ENCODE assay signal across 24 mouse cellular contexts in the genomic region with DNA sequence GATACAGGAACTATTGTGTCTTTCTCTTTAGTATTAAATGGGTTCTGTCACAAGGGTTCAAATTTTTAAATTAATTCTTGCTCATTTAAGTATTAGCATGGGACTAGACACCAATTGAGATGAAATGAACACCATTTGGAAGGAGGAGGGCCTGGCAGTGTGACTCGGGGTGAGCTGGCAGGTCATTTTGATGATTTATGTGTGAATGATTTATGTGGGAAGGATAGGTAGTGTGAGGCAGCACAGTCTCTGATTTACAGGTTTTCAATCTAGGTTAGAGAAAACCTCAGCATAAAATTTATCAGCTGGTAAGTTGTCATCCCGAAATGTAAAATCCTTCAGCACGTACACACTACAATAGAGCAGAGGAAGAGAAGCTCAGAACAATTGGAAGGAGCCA.
"Had no signal": no experiment of that assay in that cellular context is flagged by ENCODE, and none has a peak within 500 bp of the region (broad histone marks: within the 10 kb centered on the region; RNA-seq: fewer than 3 reads in every experiment).

No protein-coding gene starts in this region.

- H3K9ac ChIP-seq: heart, embryonic 13.5 days; heart, embryonic 15.5 days; hindbrain, embryonic 13.5 days; hindbrain, embryonic 15.5 days; kidney, embryonic 15.5 days; limb, embryonic 12.5 days had no signal

- H3K4me1 ChIP-seq: heart, embryonic 15.5 days; kidney, embryonic 15.5 days; limb, embryonic 10.5 days; limb, embryonic 12.5 days had no signal

- ATAC-seq: hindbrain, postnatal 0 days; intestine, embryonic 16.5 days had no signal

- H3K27ac ChIP-seq: heart, adult 2 months; heart, embryonic 13.5 days; heart, embryonic 15.5 days; hindbrain, embryonic 13.5 days; hindbrain, embryonic 15.5 days; hindbrain, postnatal 0 days; kidney, embryonic 15.5 days; kidney, postnatal 0 days; left cerebral cortex, adult 2 months; limb, embryonic 10.5 days; limb, embryonic 12.5 days had no signal

- H3K4me2 ChIP-seq: heart, embryonic 11.5 days; heart, embryonic 13.5 days; heart, embryonic 15.5 days; hindbrain, embryonic 13.5 days; hindbrain, embryonic 15.5 days; kidney, embryonic 15.5 days; limb, embryonic 12.5 days had no signal

- DNase-seq: gastrocnemius, postnatal 14 days; gastrocnemius, postnatal 36 days; heart, adult 11 months; heart, adult 2 months; heart, postnatal 14 days; heart, postnatal 36 days; kidney, adult 11 months; kidney, adult 2 months; kidney, adult 9 months; kidney, postnatal 14 days; kidney, postnatal 36 days; liver had no signal

- H3K36me3 ChIP-seq: heart, embryonic 13.5 days; heart, embryonic 15.5 days; hindbrain, embryonic 13.5 days; hindbrain, embryonic 15.5 days; kidney, embryonic 15.5 days; limb, embryonic 10.5 days; limb, embryonic 12.5 days had no signal

- H3K9me3 ChIP-seq: heart, embryonic 13.5 days; heart, embryonic 15.5 days; hindbrain, embryonic 13.5 days; hindbrain, embryonic 15.5 days; kidney, embryonic 15.5 days; limb, embryonic 10.5 days; limb, embryonic 12.5 days had no signal

- H3K4me3 ChIP-seq: heart, adult 2 months; heart, embryonic 13.5 days; heart, embryonic 15.5 days; hindbrain, embryonic 13.5 days; hindbrain, embryonic 15.5 days; kidney, embryonic 15.5 days; left cerebral cortex, adult 2 months; limb, embryonic 10.5 days; limb, embryonic 12.5 days had no signal

- H3K27me3 ChIP-seq: heart, embryonic 13.5 days; heart, embryonic 15.5 days; hindbrain, embryonic 13.5 days; hindbrain, embryonic 15.5 days; kidney, embryonic 15.5 days; limb, embryonic 12.5 days had no signal
